Mouse (Mus musculus): Measurements from ENCODE around the gene Klhl2.

- TF ChIP-seq CTCF (IDR thresholded peaks at IDR 0.05; ENCODE audit: borderline replicate concordance, extremely low read depth, insufficient read depth, insufficient read length) (no peak), POLR2A (IDR thresholded peaks at IDR 0.05; ENCODE audit: borderline replicate concordance, extremely low read depth, insufficient read depth, insufficient read length, poor library complexity, severe bottlenecking) (no peak)
Measured at GRCm38 (mm10) chr8:64896731-64897130, 46.9 kb upstream of the Klhl2 start.

Measured in brain, embryonic 14.5 days (tissue).